Mouse (Mus musculus) CD4-positive, CD25-positive, alpha-beta regulatory T cell, adult 4 months (primary cell): Measurements from ENCODE around the gene Rnf157. TPM values are rescaled to one million over a fixed set of nuclear protein-coding genes. Genes with fewer than 3 reads are reported as not detected.
"Not testable (repeated sequence)": the region's sequence is repeated elsewhere in the genome, so short reads cannot be mapped to it uniquely, and the experiment has no call there.

Experiments used
- ATAC-seq: one replicate; pipeline ENCODE4 v1.8.0; 2017
- polyA plus RNA-seq, 2 experiments: library from polyadenylated mRNA; unstranded; fragments of 100-300 nt; shearing (Covaris generic); gene quantifications; one replicate each; pipeline ENCODE4 v1.2.1; 2017

The Rnf157 gene
- polyA plus RNA-seq, 2 experiments from 2014 or later, result 8.4 to 8.8 TPM

GRCm38 (mm10) chr11:116433356-116434286 is 20.8 kb upstream of the Rnf157 start, which contains the start of gene Ubald2:
Ubald2 (plus strand) TSS chr11:116434094.
- peak; percentile 89 for ATAC-seq

- ATAC-seq, result no peak
Measured at GRCm38 (mm10) chr11:116432593-116433355, 19.9 kb upstream of the Rnf157 start.

- ATAC-seq, result no peak
Measured at GRCm38 (mm10) chr11:116432127-116432526, 19.3 kb upstream of the Rnf157 start.

- ATAC-seq, result no peak
Measured at GRCm38 (mm10) chr11:116431428-116432077, 18.7 kb upstream of the Rnf157 start.

- no peak for ATAC-seq
Measured at GRCm38 (mm10) chr11:116430723-116431427, 18.0 kb upstream of the Rnf157 start.

- ATAC-seq, result no peak
Measured at GRCm38 (mm10) chr11:116429862-116430613, 17.2 kb upstream of the Rnf157 start.

- no peak for ATAC-seq
Measured at GRCm38 (mm10) chr11:116428872-116429859, 16.3 kb upstream of the Rnf157 start.

- no peak for ATAC-seq
Measured at GRCm38 (mm10) chr11:116426852-116427575, 14.2 kb upstream of the Rnf157 start.

- ATAC-seq, result not testable (repeated sequence)
Measured at GRCm38 (mm10) chr11:116426328-116426727, 13.5 kb upstream of the Rnf157 start.

GRCm38 (mm10) chr11:116424621-116425407 is 12.0 kb upstream of the Rnf157 start:
- no peak for ATAC-seq

GRCm38 (mm10) chr11:116423782-116424620 is 11.2 kb upstream of the Rnf157 start:
- peak; percentile 97 for ATAC-seq

- ATAC-seq, result no peak
Measured at GRCm38 (mm10) chr11:116423214-116423613, 10.4 kb upstream of the Rnf157 start.

- ATAC-seq, result no peak
Measured at GRCm38 (mm10) chr11:116422562-116422961, 9.7 kb upstream of the Rnf157 start.

GRCm38 (mm10) chr11:116421102-116421501 is 8.3 kb upstream of the Rnf157 start:
- no peak for ATAC-seq

GRCm38 (mm10) chr11:116418841-116419462 is 6.1 kb upstream of the Rnf157 start:
- ATAC-seq, result peak; percentile 38

GRCm38 (mm10) chr11:116418194-116418840 is 5.5 kb upstream of the Rnf157 start:
- no peak for ATAC-seq

GRCm38 (mm10) chr11:116417054-116417453 is 4.2 kb upstream of the Rnf157 start:
- no peak for ATAC-seq
